Mouse (Mus musculus): ENCODE results near the gene Mrpl32.

The Mrpl32 gene

DNA sequence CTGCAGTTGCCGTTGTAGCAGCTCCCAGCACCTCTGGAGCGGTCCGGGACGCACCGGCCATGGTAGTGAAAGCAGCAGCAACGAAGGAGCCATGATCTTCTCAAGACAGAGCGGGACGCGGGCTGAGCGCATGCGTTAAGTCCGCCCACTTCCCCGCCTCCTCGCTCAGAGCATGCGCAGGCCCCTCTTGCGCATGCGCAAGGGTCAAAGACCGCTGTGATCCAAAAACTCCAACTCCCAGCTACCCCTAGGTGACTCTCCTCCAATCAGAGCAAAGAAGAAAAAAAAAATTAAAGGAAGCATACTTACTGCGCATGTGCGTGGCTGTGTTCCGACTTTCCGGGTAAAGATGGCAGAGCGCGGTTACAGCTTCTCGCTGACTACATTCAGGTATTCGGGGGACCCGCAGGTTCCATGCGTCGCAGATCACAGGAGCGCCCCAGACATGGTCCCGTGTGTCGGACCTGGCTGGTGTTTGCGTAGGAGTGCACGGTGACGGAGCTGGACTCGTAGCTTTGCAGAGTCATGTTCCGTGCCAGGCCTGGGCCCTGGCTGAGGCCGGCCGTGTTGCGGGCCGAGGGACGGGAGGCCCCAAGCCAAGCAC lies at the start of gene Mrpl32, which contains the start of gene Psma2:
TSS of gene Mrpl32 (minus strand) at position 240 of the 604 bp plus-strand sequence.
TSS of gene Psma2 (plus strand) at position 315 of the 604 bp plus-strand sequence.
- DNase-seq, result peak; percentile 97

DNA sequence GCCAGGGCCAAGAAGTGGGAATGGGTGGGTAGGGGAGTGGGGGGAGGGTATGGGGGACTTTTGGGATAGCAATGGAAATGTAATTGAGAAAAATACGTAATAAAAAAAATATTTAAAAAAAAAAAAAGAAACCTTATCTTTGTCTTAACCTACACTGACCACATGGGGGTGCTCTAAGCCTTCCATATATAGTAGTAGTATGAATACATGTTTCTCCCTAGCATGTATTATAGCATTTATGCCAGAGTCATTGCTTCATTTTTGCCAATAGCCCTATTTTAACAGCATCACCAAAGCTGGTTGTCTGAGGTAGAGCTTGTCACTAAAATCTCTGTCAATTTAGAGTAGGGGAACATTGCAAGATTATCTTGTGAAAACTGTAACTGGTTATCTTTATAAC lies 36.3 kb upstream of the Mrpl32 start:
- DNase-seq, result peak in 1 of 2 experiments; percentile 36

DNA sequence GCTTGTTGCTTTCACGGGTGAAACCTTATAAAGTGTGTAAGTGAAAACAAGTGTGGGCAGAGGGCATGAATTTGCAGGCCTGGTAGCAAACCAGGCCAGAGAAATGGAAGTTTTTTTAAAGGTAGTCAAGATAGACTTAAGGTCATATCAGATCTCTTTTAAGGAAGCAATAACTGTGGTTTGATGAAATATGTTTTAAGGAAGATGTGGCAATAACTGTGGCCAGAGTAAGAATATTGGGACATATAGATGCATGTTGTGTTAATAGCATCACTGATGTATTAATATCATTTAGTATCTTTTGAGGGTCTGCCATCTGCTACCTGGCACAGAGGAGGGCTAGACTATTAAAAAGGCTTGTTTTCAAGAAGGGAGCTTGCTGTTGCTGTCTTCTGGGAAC lies 27.0 kb upstream of the Mrpl32 start:
- no peak for DNase-seq

DNA sequence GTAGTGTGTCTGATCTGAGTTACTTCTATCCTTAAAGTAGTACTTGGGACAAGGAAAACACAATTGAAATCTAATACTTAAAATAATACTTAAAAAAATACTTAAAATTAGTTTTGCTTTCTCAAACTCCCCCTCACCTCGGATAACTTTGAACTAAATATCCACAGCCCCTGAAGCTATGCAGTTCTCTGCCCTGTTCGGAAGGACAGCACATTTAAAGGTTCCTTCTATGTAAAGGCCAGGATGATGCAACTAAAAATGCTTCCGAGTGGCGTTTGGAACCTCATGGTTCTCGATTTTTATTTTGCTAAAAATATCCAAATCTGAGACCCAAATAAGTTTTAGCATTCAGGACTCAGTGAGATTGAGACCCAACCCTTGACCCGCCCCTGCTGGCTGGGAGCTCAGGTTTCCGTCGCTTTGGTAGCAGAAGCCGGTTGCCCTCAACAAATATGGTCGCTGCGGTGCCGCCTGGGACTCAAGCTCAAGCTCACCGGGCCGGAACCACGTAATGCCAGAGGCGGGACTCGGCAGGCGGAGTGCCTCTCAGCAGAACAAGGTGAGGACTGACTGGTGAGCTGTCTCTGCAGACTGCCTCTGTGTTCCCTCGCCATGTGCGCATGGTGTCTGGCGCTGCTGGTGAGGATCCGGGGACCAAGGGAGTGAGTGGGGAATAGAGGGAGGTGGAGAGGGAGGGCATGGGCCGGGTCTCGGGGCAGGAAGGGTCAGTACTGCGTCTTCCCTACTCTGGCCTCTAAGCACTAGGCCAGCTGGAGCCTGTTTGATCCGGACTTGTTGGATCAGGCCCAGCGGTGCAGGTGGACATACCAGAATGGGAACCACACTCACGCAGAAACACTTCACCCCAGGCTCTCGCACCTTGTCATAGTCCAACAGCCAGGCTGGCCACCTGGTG lies 17.0 kb upstream of the Mrpl32 start, which contains the start of gene AW209491:
TSS of gene AW209491 (plus strand) at position 429 of the 916 bp plus-strand sequence.
- peak; percentile 97 to 98 for DNase-seq

DNA sequence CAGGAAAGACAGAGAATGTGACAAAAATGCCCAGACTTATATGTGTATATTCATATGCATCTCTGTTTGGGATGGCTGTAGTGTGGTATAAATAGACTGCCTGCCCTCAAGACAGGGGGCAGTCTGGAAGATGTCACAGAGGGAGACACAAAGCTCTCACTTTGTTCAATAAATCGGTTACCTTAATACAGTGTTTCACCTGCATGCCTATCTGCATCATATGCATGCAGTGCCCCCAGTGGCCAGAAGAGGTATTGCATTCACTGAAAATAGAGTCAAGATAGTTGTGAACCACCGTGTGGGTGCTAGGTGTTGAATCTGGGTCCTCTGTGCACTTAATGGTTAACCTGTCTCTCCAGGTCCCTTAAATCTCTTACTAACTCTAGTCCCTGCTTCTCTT lies 5.8 kb upstream of the Mrpl32 start:
- peak; percentile 66 to 85 for DNase-seq

DNA sequence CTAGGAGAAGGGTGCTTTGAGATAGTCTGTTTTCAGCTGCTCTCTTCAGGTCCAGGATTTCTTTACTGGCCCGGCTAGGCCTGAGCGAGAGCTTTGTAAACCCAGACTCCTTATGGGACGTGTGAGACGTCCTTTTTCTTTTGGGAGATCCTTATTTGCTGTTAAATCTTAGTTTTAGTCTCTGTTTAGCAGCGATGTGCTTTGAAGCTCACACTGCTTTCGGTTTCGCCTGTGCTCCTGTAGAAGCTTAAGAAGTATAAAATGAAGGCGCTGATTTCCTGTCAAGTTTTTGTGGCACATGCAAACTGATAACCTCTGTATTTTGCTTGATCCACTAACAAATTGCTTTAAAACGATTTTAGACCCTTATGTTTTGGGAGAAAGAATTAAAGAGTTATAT lies 588 bp upstream of the Mrpl32 start:
- no peak for DNase-seq

DNA sequence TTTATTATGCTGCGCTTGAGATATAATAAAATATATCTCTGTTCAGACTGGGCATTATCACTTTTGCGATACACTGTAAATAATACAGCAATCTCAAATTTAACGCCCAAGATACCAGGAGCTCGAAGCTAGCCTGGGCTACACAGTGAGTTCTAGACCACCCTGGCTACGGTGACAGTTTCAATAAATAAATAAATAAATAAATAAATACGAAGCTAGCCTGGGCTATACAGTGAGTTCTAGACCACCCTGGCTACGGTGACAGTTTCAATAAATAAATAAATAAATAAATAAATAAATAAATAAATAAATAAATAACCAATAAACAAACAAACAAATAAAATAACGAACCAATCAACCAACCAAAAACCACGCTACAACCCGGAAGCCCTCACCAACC lies 502 bp downstream of the Mrpl32 start:
- DNase-seq, result no peak

DNA sequence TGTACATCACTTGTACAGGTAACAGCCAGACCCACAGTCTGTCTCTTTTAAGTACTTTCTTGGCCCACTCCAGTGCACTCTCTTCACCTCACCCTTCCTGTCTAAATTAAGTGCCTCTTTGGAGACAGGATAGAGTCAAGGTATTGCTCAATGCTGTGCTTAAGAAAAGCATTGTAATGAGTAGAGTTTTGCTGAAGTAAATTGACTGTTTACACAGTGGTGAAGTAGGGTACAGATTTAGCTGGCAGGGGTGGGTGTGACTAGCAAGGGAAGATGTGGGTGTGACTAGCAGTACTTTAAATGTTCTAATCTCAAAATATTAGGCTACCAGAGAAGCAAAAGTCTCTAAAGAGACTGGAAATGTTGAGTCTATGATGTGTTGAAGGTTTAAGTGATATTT lies 5.3 kb downstream of the Mrpl32 start:
- no peak for DNase-seq

DNA sequence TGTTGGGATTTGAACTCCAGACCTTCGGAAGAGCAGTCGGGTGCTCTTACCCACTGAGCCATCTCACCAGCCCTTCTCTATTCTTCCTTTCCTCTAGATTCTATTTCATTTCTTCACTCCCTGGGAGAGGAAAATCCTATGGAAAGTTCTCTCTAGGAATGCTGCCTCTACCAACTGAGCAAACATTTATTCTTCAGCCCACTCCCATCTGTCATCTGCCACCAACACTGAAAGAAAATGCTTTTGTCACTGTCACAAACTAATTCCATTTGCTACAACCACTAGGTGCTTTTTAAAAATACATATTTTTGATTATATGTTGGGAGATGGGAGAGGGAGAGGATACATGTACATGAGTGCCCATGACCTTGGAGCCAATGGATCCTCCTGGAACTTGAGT lies 10.2 kb downstream of the Mrpl32 start:
- DNase-seq, result no peak

DNA sequence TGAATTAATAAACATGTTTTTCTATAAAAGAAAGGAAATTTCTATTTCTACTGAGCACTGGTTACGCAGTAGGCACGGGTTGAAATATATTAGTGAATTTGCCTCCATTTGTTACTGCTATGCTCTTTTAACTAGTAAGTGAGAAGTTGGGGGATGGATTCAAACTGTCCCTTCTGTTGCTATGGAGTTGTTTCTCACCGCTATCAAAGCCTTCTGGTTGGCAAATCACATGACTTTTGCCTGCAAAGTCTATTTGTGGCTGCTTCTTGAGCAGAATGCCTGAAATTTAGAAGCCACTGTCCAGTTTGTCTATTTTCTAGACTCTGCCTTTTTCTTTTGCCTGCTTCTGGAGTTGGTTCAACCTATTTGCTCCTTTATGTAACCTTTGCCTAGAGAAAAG lies 32.6 kb downstream of the Mrpl32 start:
- DNase-seq, result no peak

DNA sequence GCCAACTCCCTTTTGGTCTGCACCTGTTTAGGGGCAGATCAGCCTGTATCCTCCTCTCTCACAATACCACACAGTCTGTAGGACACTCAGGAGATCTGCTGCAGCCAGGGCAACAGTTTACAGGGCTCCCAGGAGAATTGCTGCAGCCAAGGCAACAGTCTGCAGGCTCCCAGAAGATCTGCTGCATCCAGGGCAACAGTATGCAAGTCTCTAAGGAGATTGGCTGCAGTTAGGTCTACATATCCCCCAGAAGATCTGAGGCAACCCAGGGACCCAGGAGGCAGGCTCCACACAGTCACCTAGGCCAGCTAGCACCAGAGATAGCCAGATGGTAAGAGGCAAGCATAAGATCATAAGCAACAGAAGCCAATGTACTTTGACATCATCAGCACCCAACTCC lies 38.8 kb downstream of the Mrpl32 start:
- no peak for DNase-seq

DNA sequence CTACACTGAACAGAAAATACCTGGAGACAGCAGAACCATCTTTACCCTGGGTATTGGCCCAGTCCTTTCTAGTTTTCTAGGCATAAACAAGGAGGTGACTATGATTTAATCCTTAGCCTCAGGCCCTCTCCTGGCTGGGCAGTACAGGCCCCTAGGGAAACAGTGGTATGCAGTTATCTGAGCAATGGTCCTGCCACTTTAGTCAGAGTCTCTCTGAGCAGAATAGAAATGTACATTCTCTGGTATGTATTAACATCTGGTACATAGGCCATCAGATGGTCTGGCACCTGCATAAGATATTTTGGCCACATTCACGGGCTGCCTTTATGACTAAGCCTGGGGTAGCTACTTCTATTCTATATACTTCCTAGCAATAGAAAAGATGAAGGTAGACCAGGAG lies 51.6 kb downstream of the Mrpl32 start:
- no peak for DNase-seq

Measured in cerebellum, postnatal 25 days (tissue).